In genomic region chr12:12650309-12650708, GRCm38 (mm10) we compare ENCODE assay signal across 23 mouse cellular contexts.
"Had no signal": no experiment of that assay in that cellular context is flagged by ENCODE, and none has a peak within 500 bp of the region (broad histone marks: within the 10 kb centered on the region; RNA-seq: fewer than 3 reads in every experiment).

No protein-coding gene starts in this region.

- ATAC-seq: liver, postnatal 0 days; lung, postnatal 0 days; midbrain, embryonic 13.5 days; midbrain, embryonic 16.5 days had no signal

- H3K9me3 ChIP-seq: liver, embryonic 13.5 days; liver, embryonic 15.5 days; lung, embryonic 15.5 days; midbrain, embryonic 10.5 days; midbrain, embryonic 13.5 days; neural tube, embryonic 13.5 days; neural tube, embryonic 15.5 days had no signal

- H3K27ac ChIP-seq: liver, embryonic 13.5 days; liver, embryonic 15.5 days; lung, embryonic 15.5 days; macrophage; midbrain, embryonic 10.5 days; midbrain, embryonic 13.5 days; neural tube, embryonic 13.5 days; neural tube, embryonic 15.5 days had no signal

- H3K4me1 ChIP-seq: liver, embryonic 13.5 days; liver, embryonic 15.5 days; neural tube, embryonic 15.5 days had no signal

- H3K36me3 ChIP-seq: liver, embryonic 13.5 days; liver, embryonic 15.5 days; lung, embryonic 15.5 days; midbrain, embryonic 10.5 days; midbrain, embryonic 13.5 days; neural tube, embryonic 13.5 days; neural tube, embryonic 15.5 days had no signal

- DNase-seq: liver, embryonic 13.5 days; liver, postnatal 0 days; lung, adult 2 months; lung, postnatal 14 days; lung, postnatal 36 days; retina, postnatal 1 day; right cerebral cortex, adult 18-20 months; right cerebral cortex, postnatal 25 days; right cerebral cortex, postnatal 4 days; spleen, adult 18-20 months; thymus, adult 18-20 months; thymus, postnatal 14 days; thymus, postnatal 36 days had no signal

- H3K4me3 ChIP-seq: liver, embryonic 13.5 days; liver, embryonic 15.5 days; lung, embryonic 15.5 days; midbrain, embryonic 10.5 days; midbrain, embryonic 13.5 days; myocyte; neural tube, embryonic 13.5 days; neural tube, embryonic 15.5 days had no signal

- H3K27me3 ChIP-seq: liver, embryonic 13.5 days; liver, embryonic 15.5 days; lung, embryonic 15.5 days; midbrain, embryonic 13.5 days; neural tube, embryonic 13.5 days; neural tube, embryonic 15.5 days had no signal
